Mouse (Mus musculus): ENCODE data around the gene Arhgap11a. TPM values are rescaled to one million over a fixed set of nuclear protein-coding genes. Genes with fewer than 3 reads are reported as not detected.

Arhgap11a gene
- polyA plus RNA-seq, 1 experiment from 2014 or later, result 7.1 TPM

DNA sequence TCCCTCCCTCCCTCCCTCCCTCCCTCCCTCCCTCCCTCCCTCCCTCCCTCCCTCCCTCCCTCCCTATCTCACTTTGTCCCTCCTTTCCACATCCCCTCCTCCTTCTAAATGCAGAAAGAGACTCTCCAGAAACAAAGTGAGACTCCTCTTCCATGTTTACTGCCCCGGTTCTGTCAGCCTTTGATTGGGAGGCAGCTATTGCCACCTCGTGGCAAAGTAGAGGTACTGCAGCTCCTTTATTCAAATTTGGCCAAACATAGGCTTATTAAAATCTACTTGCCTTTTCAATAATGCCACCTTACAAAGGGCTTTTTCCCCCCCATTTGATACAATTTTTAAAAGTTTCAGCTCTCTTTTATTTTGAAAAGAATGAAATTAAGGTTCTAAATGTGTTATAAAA lies 24.6 kb downstream of the Arhgap11a start:
- WGBS, result 0% methylated on average over 2 of the region's 2 CpGs
- no peak for ATAC-seq (ENCODE audit: insufficient number of reproducible peaks, insufficient read depth, low FRiP score, low read depth)
- H3K4me2 ChIP-seq (replicated peaks; ENCODE audit: low read depth, low read length), result no peak overlapping the region

DNA sequence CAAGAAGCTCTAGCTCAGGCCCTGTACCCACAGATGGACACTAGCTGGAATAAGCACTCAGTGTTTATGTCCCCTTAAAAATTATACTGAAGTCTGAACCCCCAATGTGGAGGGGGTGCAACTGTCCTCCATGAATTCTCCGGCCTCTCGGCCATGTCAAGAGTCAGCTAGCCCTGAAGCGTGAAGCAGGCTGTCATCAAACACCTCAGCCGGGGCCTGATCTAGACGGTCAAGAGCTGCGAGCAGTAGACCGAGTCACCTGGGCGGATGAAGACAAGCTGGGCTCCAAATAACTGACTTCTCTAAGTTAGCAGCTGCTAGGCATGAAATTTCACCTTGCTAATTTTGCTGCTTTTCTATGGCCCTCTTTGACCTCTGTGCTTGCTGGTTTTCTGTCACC lies 26.1 kb downstream of the Arhgap11a start:
- no peaks in the 10 kb centered on the region for H3K36me3 ChIP-seq (ENCODE audit: control insufficient read depth, insufficient read depth, low read length)
- H3K27me3 ChIP-seq (ENCODE audit: control insufficient read depth, insufficient read depth, low read length), result no peaks in the 10 kb centered on the region
- H3K9me3 ChIP-seq (ENCODE audit: control insufficient read depth, low read depth, low read length), result no peaks in the 10 kb centered on the region
- H3K9ac ChIP-seq (replicated peaks; ENCODE audit: low read depth, low read length), result no peak overlapping the region
- H3K4me1 ChIP-seq (ENCODE audit: control insufficient read depth, insufficient read depth, low read length), result no peaks in the 10 kb centered on the region
- H3K4me3 ChIP-seq (ENCODE audit: low read depth, low read length), result no peak overlapping the region
- no peak overlapping the region for H3K4me2 ChIP-seq (replicated peaks; ENCODE audit: low read depth, low read length)
- H3K27ac ChIP-seq (ENCODE audit: low read length), result no peak overlapping the region
- no peak for ATAC-seq (ENCODE audit: insufficient number of reproducible peaks, insufficient read depth, low FRiP score, low read depth)
- 95% methylated on average over 8 of the region's 8 CpGs for WGBS

More for the DNA sequence above, 24.6 kb downstream of the Arhgap11a start:
- Histone ChIP-seq H3K27ac (ENCODE audit: low read length) (no peak overlapping the region), H3K27me3 (ENCODE audit: control insufficient read depth, insufficient read depth, low read length) (no peaks in the 10 kb centered on the region), H3K4me3 (ENCODE audit: low read depth, low read length) (no peak overlapping the region), H3K36me3 (ENCODE audit: control insufficient read depth, insufficient read depth, low read length) (no peaks in the 10 kb centered on the region), H3K9me3 (ENCODE audit: control insufficient read depth, low read depth, low read length) (no peaks in the 10 kb centered on the region), H3K9ac (replicated peaks; ENCODE audit: low read depth, low read length) (no peak overlapping the region), H3K4me1 (ENCODE audit: control insufficient read depth, insufficient read depth, low read length) (no peaks in the 10 kb centered on the region)

DNA sequence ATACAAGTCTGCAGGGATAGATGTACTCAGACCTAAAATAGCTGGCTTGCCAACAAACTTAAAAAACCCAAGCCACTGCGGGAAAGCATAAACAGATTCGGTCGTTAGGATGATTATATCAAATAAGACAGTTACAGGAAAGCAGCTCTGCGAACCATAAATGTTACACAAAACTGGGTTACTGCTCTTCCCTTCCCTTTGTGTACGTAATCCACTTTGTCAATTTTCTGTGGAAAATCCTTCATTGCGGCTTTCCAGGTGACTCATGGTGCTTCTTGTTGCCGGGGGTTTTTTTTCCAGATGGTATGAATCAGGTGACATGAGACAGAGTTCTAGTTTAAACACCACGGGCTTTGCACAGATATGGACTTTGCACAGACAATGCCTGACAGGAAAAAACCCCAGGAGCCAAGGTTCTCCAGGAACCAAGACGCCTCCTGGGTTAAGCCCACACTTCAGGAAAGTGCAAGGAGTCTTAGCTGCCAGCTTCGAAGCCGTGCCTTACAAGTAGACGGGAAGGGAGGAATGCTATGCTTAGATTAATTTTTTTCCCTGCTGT lies 27.2 kb downstream of the Arhgap11a start:
- H3K9ac ChIP-seq (replicated peaks; ENCODE audit: low read depth, low read length), result no peak overlapping the region
- ATAC-seq (ENCODE audit: insufficient number of reproducible peaks, insufficient read depth, low FRiP score, low read depth), result peak; percentile 51; the same call in 1 of the 2 replicates
- no peak overlapping the region for H3K4me2 ChIP-seq (replicated peaks; ENCODE audit: low read depth, low read length)
- no peaks in the 10 kb centered on the region for H3K4me1 ChIP-seq (ENCODE audit: control insufficient read depth, insufficient read depth, low read length)
- peak overlapping the region; percentile 27; the same call in 1 of the 2 replicates for H3K27ac ChIP-seq (ENCODE audit: low read length)
- 34% methylated on average over 12 of the region's 12 CpGs for WGBS
- H3K9me3 ChIP-seq (ENCODE audit: control insufficient read depth, low read depth, low read length), result no peaks in the 10 kb centered on the region
- no peaks in the 10 kb centered on the region for H3K36me3 ChIP-seq (ENCODE audit: control insufficient read depth, insufficient read depth, low read length)
- no peak overlapping the region for H3K4me3 ChIP-seq (ENCODE audit: low read depth, low read length)
- H3K27me3 ChIP-seq (ENCODE audit: control insufficient read depth, insufficient read depth, low read length), result no peaks in the 10 kb centered on the region

DNA sequence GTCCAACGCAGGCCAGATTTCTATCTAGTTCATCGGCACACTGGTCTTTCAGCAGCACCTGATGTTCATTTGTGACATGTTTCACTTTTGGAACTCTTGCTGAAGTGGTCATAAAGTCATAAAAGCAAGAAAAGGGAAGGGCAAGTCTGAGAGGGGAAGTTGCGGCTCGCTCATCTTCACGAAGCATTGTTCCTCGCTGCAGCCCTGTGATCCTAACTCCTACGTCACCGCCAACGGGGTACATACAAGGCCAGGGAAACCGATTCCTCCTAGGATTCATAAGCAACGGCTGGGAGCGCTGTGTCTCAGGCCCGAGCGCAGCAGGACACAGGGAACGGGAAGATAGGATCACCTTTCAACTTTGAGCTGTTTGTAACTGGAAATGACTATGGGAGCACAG lies 28.3 kb downstream of the Arhgap11a start:
- 90% methylated on average over 15 of the region's 15 CpGs for WGBS
- Histone ChIP-seq H3K4me1 (ENCODE audit: control insufficient read depth, insufficient read depth, low read length) (no peaks in the 10 kb centered on the region), H3K9ac (replicated peaks; ENCODE audit: low read depth, low read length) (no peak overlapping the region), H3K4me3 (ENCODE audit: low read depth, low read length) (no peak overlapping the region), H3K9me3 (ENCODE audit: control insufficient read depth, low read depth, low read length) (no peaks in the 10 kb centered on the region), H3K36me3 (ENCODE audit: control insufficient read depth, insufficient read depth, low read length) (no peaks in the 10 kb centered on the region), H3K4me2 (replicated peaks; ENCODE audit: low read depth, low read length) (no peak overlapping the region), H3K27me3 (ENCODE audit: control insufficient read depth, insufficient read depth, low read length) (no peaks in the 10 kb centered on the region), H3K27ac (ENCODE audit: low read length) (no peak overlapping the region)
- no peak for ATAC-seq (ENCODE audit: insufficient number of reproducible peaks, insufficient read depth, low FRiP score, low read depth)

DNA sequence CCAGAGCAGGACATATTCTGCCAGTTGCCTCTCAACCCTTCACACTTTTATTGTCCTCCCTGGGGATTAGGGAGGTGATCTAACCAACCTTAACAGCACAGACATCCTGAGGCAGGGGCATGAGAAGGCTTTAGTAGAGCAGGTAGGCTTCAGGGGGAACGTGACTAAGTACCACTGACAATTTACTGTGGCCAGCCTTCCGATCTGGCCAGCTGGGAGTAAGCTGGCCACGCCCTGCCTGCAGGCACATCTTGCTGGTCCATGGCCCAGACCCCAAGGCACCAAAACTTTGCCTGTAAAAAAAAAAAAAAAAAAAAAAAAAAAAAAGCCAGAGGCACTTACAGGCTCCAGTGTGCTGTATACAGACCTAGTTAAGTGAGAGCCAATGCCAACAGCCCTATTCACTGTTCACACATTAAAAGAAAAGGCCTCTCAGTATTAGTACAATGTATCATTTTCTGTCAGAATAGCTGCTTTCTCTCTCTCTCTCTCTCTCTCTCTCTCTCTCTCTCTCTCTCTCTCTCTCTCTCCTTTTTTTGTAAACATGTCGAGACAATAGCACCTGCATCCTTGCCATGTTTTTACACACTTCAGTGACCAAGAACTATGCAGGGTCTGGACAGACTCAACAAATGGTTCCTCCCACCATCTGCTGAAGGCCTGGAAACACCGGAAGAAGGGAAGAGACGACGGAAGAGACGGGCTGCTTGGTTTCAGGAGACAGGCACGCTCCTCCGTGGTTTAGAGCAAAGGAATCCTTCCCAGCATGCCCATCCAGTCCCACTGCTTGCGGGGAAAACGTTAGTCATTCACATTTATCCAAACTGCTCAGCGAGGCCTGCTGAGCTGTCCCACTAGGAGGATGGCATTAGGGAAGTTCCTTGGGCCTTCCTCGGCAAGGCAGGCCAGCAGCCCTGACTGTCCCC lies 30.5 kb downstream of the Arhgap11a start:
- Histone ChIP-seq H3K9me3 (ENCODE audit: control insufficient read depth, low read depth, low read length) (no peaks in the 10 kb centered on the region), H3K27me3 (ENCODE audit: control insufficient read depth, insufficient read depth, low read length) (no peaks in the 10 kb centered on the region), H3K4me1 (ENCODE audit: control insufficient read depth, insufficient read depth, low read length) (no peaks in the 10 kb centered on the region), H3K4me2 (replicated peaks; ENCODE audit: low read depth, low read length) (no peak overlapping the region), H3K9ac (replicated peaks; ENCODE audit: low read depth, low read length) (no peak overlapping the region), H3K27ac (ENCODE audit: low read length) (no peak overlapping the region), H3K4me3 (ENCODE audit: low read depth, low read length) (no peak overlapping the region), H3K36me3 (ENCODE audit: control insufficient read depth, insufficient read depth, low read length) (no peaks in the 10 kb centered on the region)
- no peak for ATAC-seq (ENCODE audit: insufficient number of reproducible peaks, insufficient read depth, low FRiP score, low read depth)
- WGBS, result 71% methylated on average over 14 of the region's 14 CpGs

DNA sequence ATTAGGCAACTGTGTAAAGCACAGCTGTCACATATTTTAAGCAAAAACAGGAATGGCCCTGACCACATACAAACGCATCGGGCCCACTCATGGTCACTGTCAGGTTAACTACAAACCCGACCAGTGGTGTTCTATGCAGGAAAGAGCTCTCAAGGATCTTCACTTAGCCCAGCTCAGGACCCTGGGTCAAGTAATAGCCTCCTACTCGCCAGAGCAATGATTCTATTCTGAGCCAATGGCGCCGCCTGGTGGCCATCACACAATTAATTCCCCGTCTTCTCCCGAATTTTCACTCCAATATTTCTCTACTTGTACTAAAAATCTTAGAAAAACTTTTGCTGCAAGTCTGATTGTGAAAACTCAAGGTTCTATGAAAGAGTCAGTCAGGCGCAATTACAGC lies 40.8 kb downstream of the Arhgap11a start:
- Histone ChIP-seq H3K27ac (ENCODE audit: low read length) (no peak overlapping the region), H3K4me1 (ENCODE audit: control insufficient read depth, insufficient read depth, low read length) (no peaks in the 10 kb centered on the region), H3K9me3 (ENCODE audit: control insufficient read depth, low read depth, low read length) (no peaks in the 10 kb centered on the region), H3K9ac (replicated peaks; ENCODE audit: low read depth, low read length) (no peak overlapping the region), H3K4me3 (ENCODE audit: low read depth, low read length) (no peak overlapping the region), H3K4me2 (replicated peaks; ENCODE audit: low read depth, low read length) (no peak overlapping the region), H3K27me3 (ENCODE audit: control insufficient read depth, insufficient read depth, low read length) (no peaks in the 10 kb centered on the region), H3K36me3 (ENCODE audit: control insufficient read depth, insufficient read depth, low read length) (no peaks in the 10 kb centered on the region)
- no peak for ATAC-seq (ENCODE audit: insufficient number of reproducible peaks, insufficient read depth, low FRiP score, low read depth)
- WGBS, result 26% methylated on average over 9 of the region's 9 CpGs

DNA sequence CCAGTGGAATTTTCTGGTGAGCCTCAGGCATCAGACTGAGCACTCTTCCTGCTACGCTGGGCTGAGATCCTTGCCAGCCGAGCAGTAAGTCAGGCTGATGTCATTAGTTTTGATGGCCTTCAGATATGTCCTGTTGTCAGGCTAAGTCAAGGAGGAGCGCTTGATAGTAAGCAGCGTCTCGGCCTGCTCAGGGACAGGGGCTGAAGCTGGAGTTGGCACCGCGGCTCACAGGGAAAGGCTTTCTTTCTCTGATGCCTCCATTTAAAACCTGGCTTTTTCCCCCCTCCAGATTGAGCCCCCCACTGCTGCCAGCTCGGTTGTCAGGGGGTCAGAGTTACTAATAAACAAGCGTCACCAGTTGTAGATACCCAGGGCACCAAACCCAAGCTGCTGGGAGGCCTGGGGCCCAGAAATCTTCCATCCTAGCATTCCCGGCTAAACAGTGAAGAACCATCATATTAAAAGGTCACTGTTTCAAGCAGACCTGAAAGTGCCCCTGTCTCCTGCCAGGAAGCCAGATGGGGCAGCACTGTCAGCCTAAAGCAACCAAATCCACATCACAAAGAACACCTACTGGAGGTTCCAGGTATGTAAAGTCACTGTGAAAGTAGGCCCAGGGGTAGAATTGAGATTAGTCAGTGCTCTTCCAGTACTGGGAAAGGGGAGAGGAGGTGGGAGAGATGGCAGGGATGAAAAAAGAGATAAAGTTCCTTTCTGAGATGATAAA lies 41.4 kb downstream of the Arhgap11a start:
- Histone ChIP-seq H3K4me1 (ENCODE audit: control insufficient read depth, insufficient read depth, low read length) (no peaks in the 10 kb centered on the region), H3K9ac (replicated peaks; ENCODE audit: low read depth, low read length) (no peak overlapping the region), H3K4me3 (ENCODE audit: low read depth, low read length) (no peak overlapping the region), H3K9me3 (ENCODE audit: control insufficient read depth, low read depth, low read length) (no peaks in the 10 kb centered on the region), H3K27ac (ENCODE audit: low read length) (no peak overlapping the region), H3K36me3 (ENCODE audit: control insufficient read depth, insufficient read depth, low read length) (no peaks in the 10 kb centered on the region), H3K27me3 (ENCODE audit: control insufficient read depth, insufficient read depth, low read length) (no peaks in the 10 kb centered on the region), H3K4me2 (replicated peaks; ENCODE audit: low read depth, low read length) (no peak overlapping the region)
- no peak for ATAC-seq (ENCODE audit: insufficient number of reproducible peaks, insufficient read depth, low FRiP score, low read depth)
- 61% methylated on average over 10 of the region's 10 CpGs for WGBS

DNA sequence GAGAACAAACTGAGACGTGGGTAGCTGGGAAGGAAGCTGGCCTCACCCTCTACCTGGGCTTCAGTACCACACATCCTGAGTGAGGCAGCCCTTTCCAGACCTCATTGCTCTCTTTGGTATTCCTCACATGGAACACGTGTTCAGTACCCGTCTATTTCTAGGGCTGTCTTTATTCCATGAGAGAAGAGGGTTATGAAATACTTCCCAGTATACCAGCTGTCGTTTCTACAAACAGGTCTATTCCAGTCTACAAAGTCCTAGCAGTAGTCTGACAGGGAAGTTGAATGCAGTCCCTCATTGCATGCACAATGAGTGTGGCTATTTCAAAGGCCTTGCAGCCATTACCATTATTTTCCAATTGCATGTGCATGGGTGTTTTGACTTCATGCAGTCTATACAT lies 42.7 kb downstream of the Arhgap11a start:
- Histone ChIP-seq H3K27me3 (ENCODE audit: control insufficient read depth, insufficient read depth, low read length) (no peaks in the 10 kb centered on the region), H3K4me3 (ENCODE audit: low read depth, low read length) (no peak overlapping the region), H3K9ac (replicated peaks; ENCODE audit: low read depth, low read length) (no peak overlapping the region), H3K4me2 (replicated peaks; ENCODE audit: low read depth, low read length) (no peak overlapping the region), H3K27ac (ENCODE audit: low read length) (no peak overlapping the region), H3K36me3 (ENCODE audit: control insufficient read depth, insufficient read depth, low read length) (no peaks in the 10 kb centered on the region), H3K9me3 (ENCODE audit: control insufficient read depth, low read depth, low read length) (no peaks in the 10 kb centered on the region), H3K4me1 (ENCODE audit: control insufficient read depth, insufficient read depth, low read length) (no peaks in the 10 kb centered on the region)
- 82% methylated on average over 4 of the region's 4 CpGs for WGBS
- no peak for ATAC-seq (ENCODE audit: insufficient number of reproducible peaks, insufficient read depth, low FRiP score, low read depth)
